Mouse (Mus musculus): ENCODE data around the gene Pkp3. TPM values are rescaled to one million over a fixed set of nuclear protein-coding genes. Genes with fewer than 3 reads are reported as not detected.

The Pkp3 gene
- polyA plus RNA-seq, 2 experiments: 0.33 to 0.36 TPM

- WGBS (ENCODE audit: insufficient replicate concordance): under 1% methylated on average over 59 of the region's 59 CpGs
- Histone ChIP-seq H3K36me3 (replicated peaks; ENCODE audit: control insufficient read depth, insufficient read depth, low read depth) (peaks cover 24% of the 10 kb centered on the region), H3K4me3 (ENCODE audit: insufficient read depth in 1 of 2, low read depth in 2 of 2, low read length in 2 of 2) (peak overlapping the region; percentile 93 to 100), H3K4me2 (ENCODE audit: low read depth) (peak overlapping the region; percentile 93), H3K27me3 (ENCODE audit: control insufficient read depth, insufficient read depth, low read length) (no peaks in the 10 kb centered on the region), H3K9ac (replicated peaks) (peak overlapping the region; percentile 100), H3K9me3 (ENCODE audit: control insufficient read depth, low read length) (no peaks in the 10 kb centered on the region), H3K4me1 (replicated peaks; ENCODE audit: control insufficient read depth in 2 of 2, insufficient read depth in 2 of 2, low read length in 1 of 2) (peaks cover 42 to 57% of the 10 kb centered on the region in 2 experiments), H3K27ac (peak overlapping the region; percentile 100)
- no peak for TF ChIP-seq CTCF (IDR thresholded peaks at IDR 0.05; ENCODE audit: low read depth)
- peak; percentile 94 for TF ChIP-seq EP300 (IDR thresholded peaks at IDR 0.05; ENCODE audit: low read depth)
- DNase-seq (ENCODE audit: low read depth in 3 of 3, low spot score in 3 of 3) (peak; percentile 94 to 96 (median 95)), ATAC-seq (ENCODE audit: insufficient read depth) (peak; percentile 85)
Measured at GRCm38 (mm10) chr7:141131024-141131820, 53.2 kb downstream of the Pkp3 start.

GRCm38 (mm10) chr7:141131904-141132755 lies 54.1 kb downstream of the Pkp3 start:
- peak; percentile 89 to 92 (median 90) for DNase-seq (ENCODE audit: low read depth in 3 of 3, low spot score in 3 of 3)
- WGBS (ENCODE audit: insufficient replicate concordance): 22% methylated on average over 12 of the region's 12 CpGs
- H3K27me3 ChIP-seq (ENCODE audit: control insufficient read depth, insufficient read depth, low read length): no peaks in the 10 kb centered on the region
- H3K27ac ChIP-seq: peak overlapping the region; percentile 100
- peak overlapping the region; percentile 100 for H3K9ac ChIP-seq (replicated peaks)
- peaks cover 39 to 54% of the 10 kb centered on the region in 2 experiments for H3K4me1 ChIP-seq (replicated peaks; ENCODE audit: control insufficient read depth in 2 of 2, insufficient read depth in 2 of 2, low read length in 1 of 2)
- ATAC-seq (ENCODE audit: insufficient read depth): peak; percentile 84
- H3K9me3 ChIP-seq (ENCODE audit: control insufficient read depth, low read length): no peaks in the 10 kb centered on the region
- TF ChIP-seq EP300 (IDR thresholded peaks at IDR 0.05; ENCODE audit: low read depth) (peak; percentile 100), CTCF (IDR thresholded peaks at IDR 0.05; ENCODE audit: low read depth) (no peak)
- peak overlapping the region; percentile 93 to 100 for H3K4me3 ChIP-seq (ENCODE audit: insufficient read depth in 1 of 2, low read depth in 2 of 2, low read length in 2 of 2)
- peaks cover 34% of the 10 kb centered on the region for H3K36me3 ChIP-seq (replicated peaks; ENCODE audit: control insufficient read depth, insufficient read depth, low read depth)
- peak overlapping the region; percentile 93 for H3K4me2 ChIP-seq (ENCODE audit: low read depth)

Other genes with a start within 250 kb of the Pkp3 start
Only the 30 nearest of the 34 such genes appear.
- gene Odf3, start 230.4 kb upstream of the Pkp3 start, polyA plus RNA-seq (2012; rRNA removed): not detected in 2 replicates
- not detected in 2 replicates for gene Odf3, start 230.4 kb upstream of the Pkp3 start, polyA plus RNA-seq (2014; fragmentation: Nextera tagmentation; extraction: Ambion mirVana)
- gene Gm45785, start 221.9 kb upstream of the Pkp3 start, polyA plus RNA-seq (2012; rRNA removed): not detected in 2 replicates
- gene Gm45785, start 221.9 kb upstream of the Pkp3 start, polyA plus RNA-seq (2014; fragmentation: Nextera tagmentation; extraction: Ambion mirVana): not detected in 2 replicates
- gene Ric8a, start 221.3 kb upstream of the Pkp3 start, polyA plus RNA-seq (2012; rRNA removed): 14.4 and 17.9 TPM in 2 replicates
- gene Ric8a, start 221.3 kb upstream of the Pkp3 start, polyA plus RNA-seq (2014; fragmentation: Nextera tagmentation; extraction: Ambion mirVana): 19.1 and 19.7 TPM in 2 replicates
- 8.3 and 11.6 TPM in 2 replicates for gene Bet1l, start 220.6 kb upstream of the Pkp3 start, polyA plus RNA-seq (2012; rRNA removed)
- 20.6 and 21.1 TPM in 2 replicates for gene Bet1l, start 220.6 kb upstream of the Pkp3 start, polyA plus RNA-seq (2014; fragmentation: Nextera tagmentation; extraction: Ambion mirVana)
- gene Psmd13, start 196.2 kb upstream of the Pkp3 start, polyA plus RNA-seq (2012; rRNA removed): 39.8 and 50.8 TPM in 2 replicates
- 90.5 and 92.6 TPM in 2 replicates for gene Psmd13, start 196.2 kb upstream of the Pkp3 start, polyA plus RNA-seq (2014; fragmentation: Nextera tagmentation; extraction: Ambion mirVana)
- gene Sirt3, start 195.9 kb upstream of the Pkp3 start, polyA plus RNA-seq (2012; rRNA removed): 13.7 and 14.0 TPM in 2 replicates
- gene Sirt3, start 195.9 kb upstream of the Pkp3 start, polyA plus RNA-seq (2014; fragmentation: Nextera tagmentation; extraction: Ambion mirVana): 14.4 and 14.7 TPM in 2 replicates
- gene Cox8b, start 177.8 kb upstream of the Pkp3 start, polyA plus RNA-seq (2012; rRNA removed): not detected in 2 replicates
- not detected in 2 replicates for gene Cox8b, start 177.8 kb upstream of the Pkp3 start, polyA plus RNA-seq (2014; fragmentation: Nextera tagmentation; extraction: Ambion mirVana)
- gene Nlrp6, start 157.3 kb upstream of the Pkp3 start, polyA plus RNA-seq (2012; rRNA removed): 6.3 and 6.5 TPM in 2 replicates
- 2.6 and 3.2 TPM in 2 replicates for gene Nlrp6, start 157.3 kb upstream of the Pkp3 start, polyA plus RNA-seq (2014; fragmentation: Nextera tagmentation; extraction: Ambion mirVana)
- 7.2 TPM in 2 replicates for gene Pgghg, start 136.8 kb upstream of the Pkp3 start, polyA plus RNA-seq (2012; rRNA removed)
- 4.5 and 4.9 TPM in 2 replicates for gene Pgghg, start 136.8 kb upstream of the Pkp3 start, polyA plus RNA-seq (2014; fragmentation: Nextera tagmentation; extraction: Ambion mirVana)
- 0.17 and 0.33 TPM in 2 replicates for gene Ifitm5, start 127.9 kb upstream of the Pkp3 start, polyA plus RNA-seq (2012; rRNA removed)
- gene Ifitm5, start 127.9 kb upstream of the Pkp3 start, polyA plus RNA-seq (2014; fragmentation: Nextera tagmentation; extraction: Ambion mirVana): 0.30 and 0.32 TPM in 2 replicates
- gene Gm45717, start 122.3 kb upstream of the Pkp3 start, polyA plus RNA-seq (2012; rRNA removed): not detected in 2 replicates
- gene Gm45717, start 122.3 kb upstream of the Pkp3 start, polyA plus RNA-seq (2014; fragmentation: Nextera tagmentation; extraction: Ambion mirVana): not detected in 2 replicates
- gene Ifitm2, start 122.2 kb upstream of the Pkp3 start, polyA plus RNA-seq (2012; rRNA removed): 217 and 258 TPM in 2 replicates
- 405 and 432 TPM in 2 replicates for gene Ifitm2, start 122.2 kb upstream of the Pkp3 start, polyA plus RNA-seq (2014; fragmentation: Nextera tagmentation; extraction: Ambion mirVana)
- 34.2 and 35.7 TPM in 2 replicates for gene Ifitm1, start 111.0 kb upstream of the Pkp3 start, polyA plus RNA-seq (2012; rRNA removed)
- 20.2 and 30.9 TPM in 2 replicates for gene Ifitm1, start 111.0 kb upstream of the Pkp3 start, polyA plus RNA-seq (2014; fragmentation: Nextera tagmentation; extraction: Ambion mirVana)
- 27.8 and 30.8 TPM in 2 replicates for gene Ifitm3, start 67.4 kb upstream of the Pkp3 start, polyA plus RNA-seq (2012; rRNA removed)
- gene Ifitm3, start 67.4 kb upstream of the Pkp3 start, polyA plus RNA-seq (2014; fragmentation: Nextera tagmentation; extraction: Ambion mirVana): 61.5 and 73.5 TPM in 2 replicates
- 8.3 and 9.2 TPM in 2 replicates for gene Ifitm6, start 60.3 kb upstream of the Pkp3 start, polyA plus RNA-seq (2012; rRNA removed)
- 6.0 and 9.6 TPM in 2 replicates for gene Ifitm6, start 60.3 kb upstream of the Pkp3 start, polyA plus RNA-seq (2014; fragmentation: Nextera tagmentation; extraction: Ambion mirVana)
- gene Gm17387, start 49.1 kb upstream of the Pkp3 start, polyA plus RNA-seq (2012; rRNA removed): not detected in 2 replicates
- not detected in 2 replicates for gene Gm17387, start 49.1 kb upstream of the Pkp3 start, polyA plus RNA-seq (2014; fragmentation: Nextera tagmentation; extraction: Ambion mirVana)
- gene B4galnt4, start 17.1 kb upstream of the Pkp3 start, polyA plus RNA-seq (2012; rRNA removed): 0.64 and 0.84 TPM in 2 replicates
- 0.39 and 0.68 TPM in 2 replicates for gene B4galnt4, start 17.1 kb upstream of the Pkp3 start, polyA plus RNA-seq (2014; fragmentation: Nextera tagmentation; extraction: Ambion mirVana)
- gene Sigirr, start 22.4 kb downstream of the Pkp3 start, polyA plus RNA-seq (2012; rRNA removed): 9.8 and 10.8 TPM in 2 replicates
- gene Sigirr, start 22.4 kb downstream of the Pkp3 start, polyA plus RNA-seq (2014; fragmentation: Nextera tagmentation; extraction: Ambion mirVana): 16.0 and 18.4 TPM in 2 replicates
- gene Ano9, start 39.6 kb downstream of the Pkp3 start, polyA plus RNA-seq (2012; rRNA removed): 0.30 and 0.53 TPM in 2 replicates
- gene Ano9, start 39.6 kb downstream of the Pkp3 start, polyA plus RNA-seq (2014; fragmentation: Nextera tagmentation; extraction: Ambion mirVana): 0.24 and 0.27 TPM in 2 replicates
- 72.2 and 72.8 TPM in 2 replicates for gene Ptdss2, start 44.2 kb downstream of the Pkp3 start, polyA plus RNA-seq (2012; rRNA removed)
- gene Ptdss2, start 44.2 kb downstream of the Pkp3 start, polyA plus RNA-seq (2014; fragmentation: Nextera tagmentation; extraction: Ambion mirVana): 111 and 130 TPM in 2 replicates
- gene Rnh1, start 94.6 kb downstream of the Pkp3 start, polyA plus RNA-seq (2012; rRNA removed): 26.5 and 29.1 TPM in 2 replicates
- 54.6 and 59.7 TPM in 2 replicates for gene Rnh1, start 94.6 kb downstream of the Pkp3 start, polyA plus RNA-seq (2014; fragmentation: Nextera tagmentation; extraction: Ambion mirVana)
- gene Hras, start 115.8 kb downstream of the Pkp3 start, polyA plus RNA-seq (2012; rRNA removed): 50.8 and 66.8 TPM in 2 replicates
- gene Hras, start 115.8 kb downstream of the Pkp3 start, polyA plus RNA-seq (2014; fragmentation: Nextera tagmentation; extraction: Ambion mirVana): 84.4 and 102 TPM in 2 replicates
- gene Lrrc56, start 115.9 kb downstream of the Pkp3 start, polyA plus RNA-seq (2012; rRNA removed): 15.3 and 20.3 TPM in 2 replicates
- gene Lrrc56, start 115.9 kb downstream of the Pkp3 start, polyA plus RNA-seq (2014; fragmentation: Nextera tagmentation; extraction: Ambion mirVana): 10.4 and 10.9 TPM in 2 replicates
- gene Lmntd2, start 135.9 kb downstream of the Pkp3 start, polyA plus RNA-seq (2012; rRNA removed): 2.0 and 2.3 TPM in 2 replicates
- 0.25 and 0.66 TPM in 2 replicates for gene Lmntd2, start 135.9 kb downstream of the Pkp3 start, polyA plus RNA-seq (2014; fragmentation: Nextera tagmentation; extraction: Ambion mirVana)
- 21.6 and 28.3 TPM in 2 replicates for gene Rassf7, start 137.6 kb downstream of the Pkp3 start, polyA plus RNA-seq (2012; rRNA removed)
- 16.8 and 22.4 TPM in 2 replicates for gene Rassf7, start 137.6 kb downstream of the Pkp3 start, polyA plus RNA-seq (2014; fragmentation: Nextera tagmentation; extraction: Ambion mirVana)
- 10.4 and 14.1 TPM in 2 replicates for gene Phrf1, start 150.6 kb downstream of the Pkp3 start, polyA plus RNA-seq (2012; rRNA removed)
- gene Phrf1, start 150.6 kb downstream of the Pkp3 start, polyA plus RNA-seq (2014; fragmentation: Nextera tagmentation; extraction: Ambion mirVana): 25.7 and 28.3 TPM in 2 replicates
- 4.6 and 5.4 TPM in 2 replicates for gene Irf7, start 188.3 kb downstream of the Pkp3 start, polyA plus RNA-seq (2012; rRNA removed)
- gene Irf7, start 188.3 kb downstream of the Pkp3 start, polyA plus RNA-seq (2014; fragmentation: Nextera tagmentation; extraction: Ambion mirVana): 4.8 and 5.1 TPM in 2 replicates
- gene Cdhr5, start 198.6 kb downstream of the Pkp3 start, polyA plus RNA-seq (2012; rRNA removed): 0.07 and 0.11 TPM in 2 replicates
- gene Cdhr5, start 198.6 kb downstream of the Pkp3 start, polyA plus RNA-seq (2014; fragmentation: Nextera tagmentation; extraction: Ambion mirVana): 0.24 and 0.27 TPM in 2 replicates
- 0.16 TPM in 1 of 2 replicates, not detected in the other for gene Sct, start 200.9 kb downstream of the Pkp3 start, polyA plus RNA-seq (2012; rRNA removed)
- gene Sct, start 200.9 kb downstream of the Pkp3 start, polyA plus RNA-seq (2014; fragmentation: Nextera tagmentation; extraction: Ambion mirVana): 0.22 and 0.30 TPM in 2 replicates
- not detected in 2 replicates for gene Drd4, start 213.8 kb downstream of the Pkp3 start, polyA plus RNA-seq (2012; rRNA removed)
- gene Drd4, start 213.8 kb downstream of the Pkp3 start, polyA plus RNA-seq (2014; fragmentation: Nextera tagmentation; extraction: Ambion mirVana): not detected in 2 replicates

Data from liver, embryonic 14.5 days (tissue).